ENCODE assay signal across 36 mouse cellular contexts in genomic region chr11:71411958-71412357, GRCm38 (mm10).
"Had no signal": no experiment of that assay in that cellular context is flagged by ENCODE, and none has a peak within 500 bp of the region (broad histone marks: within the 10 kb centered on the region; RNA-seq: fewer than 3 reads in every experiment).

No protein-coding gene starts in this region.

- H3K4me2 ChIP-seq: heart, embryonic 11.5 days; heart, embryonic 12.5 days; heart, embryonic 13.5 days; heart, embryonic 15.5 days; hindbrain, embryonic 12.5 days; hindbrain, embryonic 13.5 days; hindbrain, embryonic 14.5 days; hindbrain, embryonic 15.5 days; intestine, embryonic 15.5 days; kidney, embryonic 15.5 days had no signal

- H3K36me3 ChIP-seq: heart, embryonic 10.5 days; heart, embryonic 12.5 days; heart, embryonic 13.5 days; heart, embryonic 15.5 days; hindbrain, embryonic 10.5 days; hindbrain, embryonic 12.5 days; hindbrain, embryonic 13.5 days; hindbrain, embryonic 15.5 days; intestine, embryonic 15.5 days; kidney, embryonic 15.5 days had no signal

- H3K9ac ChIP-seq: heart, embryonic 12.5 days; heart, embryonic 13.5 days; heart, embryonic 15.5 days; hindbrain, embryonic 12.5 days; hindbrain, embryonic 13.5 days; hindbrain, embryonic 14.5 days; hindbrain, embryonic 15.5 days; intestine, embryonic 15.5 days; kidney, embryonic 15.5 days had no signal

- H3K27me3 ChIP-seq: heart, embryonic 12.5 days; heart, embryonic 13.5 days; heart, embryonic 15.5 days; hindbrain, embryonic 12.5 days; hindbrain, embryonic 13.5 days; hindbrain, embryonic 15.5 days; intestine, embryonic 15.5 days; kidney, embryonic 15.5 days had no signal

- ATAC-seq: hindbrain, embryonic 16.5 days; hindbrain, postnatal 0 days; inflammation-experienced regulatory T-cells, adult 6 months; intestine, embryonic 15.5 days; intestine, embryonic 16.5 days; intestine, postnatal 0 days had no signal

- H3K4me3 ChIP-seq: heart, embryonic 10.5 days; heart, embryonic 12.5 days; heart, embryonic 13.5 days; heart, embryonic 15.5 days; hindbrain, embryonic 10.5 days; hindbrain, embryonic 12.5 days; hindbrain, embryonic 13.5 days; hindbrain, embryonic 15.5 days; intestine, embryonic 15.5 days; kidney, embryonic 15.5 days; layer of hippocampus, adult 2 months; left cerebral cortex, adult 2 months had no signal

- H3K4me1 ChIP-seq: heart, embryonic 10.5 days; heart, embryonic 12.5 days; heart, embryonic 13.5 days; heart, embryonic 15.5 days; intestine, embryonic 15.5 days had no signal

- H3K27ac ChIP-seq: heart, embryonic 10.5 days; heart, embryonic 13.5 days; heart, embryonic 15.5 days; hindbrain, embryonic 10.5 days; hindbrain, embryonic 12.5 days; hindbrain, embryonic 13.5 days; hindbrain, embryonic 14.5 days; hindbrain, embryonic 15.5 days; hindbrain, postnatal 0 days; intestine, embryonic 15.5 days; kidney, embryonic 15.5 days; kidney, postnatal 0 days; layer of hippocampus, adult 2 months; left cerebral cortex, adult 2 months had no signal

- DNase-seq: heart, postnatal 10 days; heart, postnatal 14 days; heart, postnatal 36 days; heart, postnatal 4 days; kidney, adult 11 months; kidney, adult 18-20 months; kidney, adult 2 months; kidney, adult 8-10 months; kidney, adult 9 months; kidney, postnatal 10 days; kidney, postnatal 14 days; kidney, postnatal 25 days; kidney, postnatal 36 days; kidney, postnatal 4 days; layer of hippocampus, adult 9-11 months; layer of hippocampus, postnatal 36 days had no signal

- H3K9me3 ChIP-seq: heart, embryonic 10.5 days; heart, embryonic 12.5 days; heart, embryonic 13.5 days; heart, embryonic 15.5 days; hindbrain, embryonic 10.5 days; hindbrain, embryonic 12.5 days; hindbrain, embryonic 13.5 days; hindbrain, embryonic 15.5 days; intestine, embryonic 15.5 days; kidney, embryonic 15.5 days had no signal
